26 mouse cellular contexts compared by ENCODE assay signal in genomic region chr9:63718735-63719358, GRCm38 (mm10). TPM values are rescaled to one million over a fixed set of nuclear protein-coding genes. Genes with fewer than 3 reads are reported as not detected.
DNase-seq lines count a peak whose midpoint lies in the region; ATAC-seq and TF ChIP-seq lines count a peak whose summit lies in the region.
"Had no signal": no experiment of that assay in that cellular context is flagged by ENCODE, and none has a peak within 500 bp of the region (broad histone marks: within the 10 kb centered on the region; RNA-seq: fewer than 3 reads in every experiment).

No protein-coding gene starts in this region.

- peaks cover 36% of the 10 kb centered on the region for H3K79me2 ChIP-seq in C2C12 (ENCODE audit: control insufficient read depth, insufficient read depth)

- TF ChIP-seq EP300 in liver, postnatal 0 days (IDR thresholded peaks at IDR 0.05; ENCODE audit: low read depth) = no peak

- H3K4me1 ChIP-seq in megakaryocyte, embryonic 14.5 days = peaks cover 100% of the 10 kb centered on the region
- peaks cover 69% of the 10 kb centered on the region for H3K4me1 ChIP-seq in liver, postnatal 0 days (ENCODE audit: insufficient read depth)

- no peaks in the 10 kb centered on the region for H3K9me3 ChIP-seq in megakaryocyte, embryonic 14.5 days
- H3K9me3 ChIP-seq in liver, postnatal 0 days (ENCODE audit: low read length) = no peaks in the 10 kb centered on the region
- H3K9me3 ChIP-seq: embryonic facial prominence, embryonic 12.5 days; forebrain, embryonic 13.5 days; hindbrain, embryonic 13.5 days; limb, embryonic 10.5 days; liver, embryonic 15.5 days; neural tube, embryonic 13.5 days had no signal

- H3K79me3 ChIP-seq in C2C12 (ENCODE audit: low read depth) = no peaks in the 10 kb centered on the region

- no peak overlapping the region for H3K27ac ChIP-seq in liver, postnatal 0 days (ENCODE audit: low read depth)
- H3K27ac ChIP-seq: embryonic facial prominence, embryonic 12.5 days; forebrain, embryonic 13.5 days; heart, adult 2 months; kidney, postnatal 0 days; limb, embryonic 10.5 days; liver, embryonic 15.5 days; neural tube, embryonic 13.5 days had no signal

- H3K36me3 ChIP-seq in megakaryocyte, embryonic 14.5 days (replicated peaks; ENCODE audit: low read length) = peaks cover 43% of the 10 kb centered on the region
- peaks cover 5% of the 10 kb centered on the region for H3K36me3 ChIP-seq in C2C12 (ENCODE audit: control insufficient read depth, insufficient read depth)
- no peaks in the 10 kb centered on the region for H3K36me3 ChIP-seq in liver, postnatal 0 days (replicated peaks; ENCODE audit: insufficient read depth, low read length)
- H3K36me3 ChIP-seq: embryonic facial prominence, embryonic 12.5 days; hindbrain, embryonic 13.5 days; liver, embryonic 15.5 days; neural tube, embryonic 13.5 days had no signal

- DNase-seq in 3T3-L1 (ENCODE audit: low read depth, low spot score) = peak; percentile 78
- peak; percentile 72 for DNase-seq in fat pad, adult 2 months (ENCODE audit: extremely low read depth, low read depth, low spot score)
- no peak for DNase-seq in cerebellum, postnatal 14 days
- DNase-seq in liver, postnatal 0 days = no peak
- no peak for DNase-seq in c-Kit-positive CD71-positive TER-119-positive erythroid progenitor cells, embryonic 14.5 days (ENCODE audit: low spot score)
- DNase-seq: gastrocnemius, postnatal 25 days; heart, adult 2 months; heart, postnatal 36 days; kidney, adult 18-20 months; liver; lung, postnatal 10 days; midbrain, embryonic 14.5 days; retina, postnatal 1 day; spleen, adult 18-20 months had no signal

- no peak overlapping the region for H3K4me2 ChIP-seq in liver, postnatal 0 days (ENCODE audit: low read depth, low read length)
- H3K4me2 ChIP-seq: embryonic facial prominence, embryonic 12.5 days; forebrain, embryonic 13.5 days; hindbrain, embryonic 13.5 days; liver, embryonic 15.5 days; neural tube, embryonic 13.5 days had no signal

- ATAC-seq in megakaryocyte, adult 5-6 weeks (ENCODE audit: poor library complexity, severe bottlenecking) = no peak
- no peak for ATAC-seq in liver, postnatal 0 days
- ATAC-seq: forebrain, embryonic 13.5 days; inflammation-experienced regulatory T-cells, adult 6 months had no signal

- no peak overlapping the region for H3K9ac ChIP-seq in liver, postnatal 0 days (replicated peaks)
- H3K9ac ChIP-seq: embryonic facial prominence, embryonic 12.5 days; forebrain, embryonic 13.5 days; hindbrain, embryonic 13.5 days; liver, embryonic 15.5 days; neural tube, embryonic 13.5 days had no signal

- H3ac ChIP-seq in C2C12 (ENCODE audit: control insufficient read depth, insufficient read length, low read depth) = no peak overlapping the region

- TF ChIP-seq CTCF in C2C12 (IDR thresholded peaks at IDR 0.05; ENCODE audit: control insufficient read depth, insufficient read depth, insufficient read length) = no peak
- no peak for TF ChIP-seq CTCF in liver, postnatal 0 days (IDR thresholded peaks at IDR 0.05; ENCODE audit: low read depth)

- no peaks in the 10 kb centered on the region for H3K27me3 ChIP-seq in megakaryocyte, embryonic 14.5 days (replicated peaks)
- no peaks in the 10 kb centered on the region for H3K27me3 ChIP-seq in C2C12 (ENCODE audit: control insufficient read depth, insufficient read depth, insufficient read length)
- no peaks in the 10 kb centered on the region for H3K27me3 ChIP-seq in liver, postnatal 0 days (ENCODE audit: insufficient read depth, low read length)
- H3K27me3 ChIP-seq: embryonic facial prominence, embryonic 12.5 days; forebrain, embryonic 13.5 days; hindbrain, embryonic 13.5 days; liver, embryonic 15.5 days; neural tube, embryonic 13.5 days had no signal

- WGBS in liver, postnatal 0 days (ENCODE audit: insufficient replicate concordance) = 83% methylated on average over 9 of the region's 9 CpGs

- H3K4me3 ChIP-seq in megakaryocyte, embryonic 14.5 days (replicated peaks) = peak overlapping the region; percentile 48
- no peak overlapping the region for H3K4me3 ChIP-seq in C2C12 (ENCODE audit: insufficient read depth, poor library complexity, severe bottlenecking)
- H3K4me3 ChIP-seq in liver, postnatal 0 days (ENCODE audit: low read depth, low read length) = no peak overlapping the region
- H3K4me3 ChIP-seq: embryonic facial prominence, embryonic 12.5 days; erythroblast, embryonic 14.5 days; forebrain, embryonic 13.5 days; heart, adult 2 months; hindbrain, embryonic 13.5 days; limb, embryonic 10.5 days; liver, embryonic 15.5 days; neural tube, embryonic 13.5 days had no signal

TF ChIP-seq in C2C12, 6 proteins besides CTCF, POLR2A, EP300 and RAD21:
- TF ChIP-seq USF1 (IDR thresholded peaks at IDR 0.05; ENCODE audit: low read depth) = no peak
- TF ChIP-seq MYOD1 (IDR thresholded peaks at IDR 0.05; ENCODE audit: control insufficient read depth, insufficient read length, low read depth) = peak; percentile 49
- peak; percentile 89 for TF ChIP-seq MAX (IDR thresholded peaks at IDR 0.05)
- TF ChIP-seq FOSL1 (IDR thresholded peaks at IDR 0.05; ENCODE audit: insufficient read depth, low read length, poor library complexity, severe bottlenecking) = peak; percentile 47

RNA-seq across cellular contexts. Expression of gene Smad3, which starts 38.9 kb away (rescaled TPM):
- polyA plus RNA-seq in megakaryocyte, embryonic 14.5 days (2012; ENCODE audit: insufficient read depth, low replicate concordance) = 2.8 and 5.9 TPM in 2 replicates
- total RNA-seq in megakaryocyte, adult 5-6 weeks (2015) = 9.1 and 15.0 TPM in 2 replicates
- 9.7 and 12.7 TPM in 2 replicates for total RNA-seq in megakaryocyte, adult 5-6 weeks (2017)
- polyA plus RNA-seq in C2C12 (2012; fragmentation: generic; extraction: Trizol) = 6.3 TPM
- polyA plus RNA-seq in liver, postnatal 0 days (2015; fragmentation: Nextera tagmentation; extraction: Ambion mirVana) = 1.9 and 2.1 TPM in 2 replicates

Comparison
In these comparisons a context has a peak if more than half of its experiments do, and no peak if none do; other contexts are left out.
1. DNase-seq: peak in 3T3-L1 (single experiment) and fat pad, adult 2 months (single experiment); none in cerebellum, postnatal 14 days (0 of 2), liver, postnatal 0 days (single experiment) and c-Kit-positive CD71-positive TER-119-positive erythroid progenitor cells, embryonic 14.5 days (single experiment).